Mouse (Mus musculus) E14TG2a.4 (cell line): ENCODE results near the gene Ncbp3.

Experiments used
- H3K27me3 ChIP-seq: 2 replicates; pipeline ENCODE4 v1.6.1; 2014; ENCODE audit warnings: low read length, control low read depth; ENCODE audit not compliant: insufficient read depth
- H3K36me3 ChIP-seq: 2 replicates; pipeline ENCODE4 v1.6.1; 2014; ENCODE audit warnings: low read length, control low read depth; ENCODE audit not compliant: insufficient read depth
- H3K4me1 ChIP-seq: replicated peaks from 2 replicates; pipeline ENCODE4 v1.6.1; 2014; ENCODE audit warnings: low read depth, low read length, control low read depth
- H3K4me3 ChIP-seq: replicated peaks from 2 replicates; pipeline ENCODE4 v1.5.1; 2014; ENCODE audit warnings: mild to moderate bottlenecking, low read length
- H3K9me3 ChIP-seq: 2 replicates; pipeline ENCODE4 v1.6.1; 2014; ENCODE audit warnings: low read length, control low read depth
- CTCF ChIP-seq: conservative IDR thresholded peaks from 2 replicates; pipeline ENCODE4 v1.5.1; 2014; ENCODE audit warnings: low read length
- NANOG ChIP-seq: IDR thresholded peaks from 2 replicates; pipeline ENCODE4 v1.6.1; 2014; ENCODE audit warnings: borderline replicate concordance, low read length, mixed read lengths
- POU5F1 ChIP-seq: IDR thresholded peaks from 2 replicates; pipeline ENCODE4 v1.6.1; 2014; ENCODE audit warnings: low read length, borderline replicate concordance

Ncbp3 gene

GRCm38 (mm10) chr11:73087700-73088480 lies 40.3 kb downstream of the Ncbp3 start:
- Histone ChIP-seq H3K36me3 (peaks cover 13% of the 10 kb centered on the region), H3K9me3 (no peaks in the 10 kb centered on the region), H3K4me3 (no peak overlapping the region), H3K4me1 (0 out of 2 replicates have a peak, but pooled peaks cover 4% of the 10 kb centered on the region), H3K27me3 (peaks cover 6% of the 10 kb centered on the region; the same call in 1 of the 2 replicates)
- TF ChIP-seq CTCF (no peak), POU5F1 (no peak), NANOG (no peak)

DNA sequence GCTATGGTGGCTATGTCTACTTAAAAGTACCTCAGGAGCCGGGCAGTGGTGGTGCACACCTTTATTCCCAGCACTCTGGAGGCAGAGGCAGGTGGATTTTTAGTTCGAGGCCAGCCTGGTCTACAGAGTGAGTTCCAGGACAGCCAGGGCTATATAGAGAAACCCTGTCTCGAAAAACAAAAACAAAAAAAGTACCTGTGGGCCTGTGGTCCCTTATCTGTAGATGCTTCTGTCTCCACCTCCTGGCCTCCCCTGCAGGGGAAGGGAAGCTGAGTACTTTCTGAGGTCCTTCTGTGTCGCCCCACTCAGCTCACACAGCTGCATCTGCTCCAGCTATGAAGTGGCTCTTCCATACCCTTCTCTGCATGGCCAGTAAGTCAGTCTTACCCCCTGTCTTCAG lies 42.7 kb downstream of the Ncbp3 start, which contains the start of gene Itgae:
TSS of gene Itgae (plus strand) at position 301 of the 400 bp plus-strand sequence.
- peaks cover under 1% of the 10 kb centered on the region; the same call in 1 of the 2 replicates for H3K36me3 ChIP-seq
- H3K27me3 ChIP-seq: peaks cover 11% of the 10 kb centered on the region
- no peaks in the 10 kb centered on the region for H3K9me3 ChIP-seq
- TF ChIP-seq CTCF (no peak), NANOG (no peak), POU5F1 (no peak)
- H3K4me1 ChIP-seq: 0 out of 2 replicates have a peak, but pooled peaks cover 2% of the 10 kb centered on the region
- no peak within 1 kb of the TSS for H3K4me3 ChIP-seq

- Histone ChIP-seq H3K4me1 (0 out of 2 replicates have a peak, but pooled peaks cover 2% of the 10 kb centered on the region), H3K36me3 (no peaks in the 10 kb centered on the region), H3K27me3 (peaks cover 11% of the 10 kb centered on the region), H3K4me3 (no peak overlapping the region), H3K9me3 (no peaks in the 10 kb centered on the region)
- TF ChIP-seq CTCF (no peak), NANOG (no peak), POU5F1 (no peak)
Measured at GRCm38 (mm10) chr11:73090826-73091225, 43.2 kb downstream of the Ncbp3 start.

GRCm38 (mm10) chr11:73092057-73092456 lies 44.5 kb downstream of the Ncbp3 start:
- peaks cover 11% of the 10 kb centered on the region for H3K27me3 ChIP-seq

GRCm38 (mm10) chr11:73092877-73093276 lies 45.3 kb downstream of the Ncbp3 start:
- Histone ChIP-seq H3K4me3 (no peak overlapping the region), H3K9me3 (no peaks in the 10 kb centered on the region), H3K27me3 (peaks cover 11% of the 10 kb centered on the region), H3K4me1 (no peaks in the 10 kb centered on the region), H3K36me3 (no peaks in the 10 kb centered on the region)
- no peak for TF ChIP-seq NANOG
- no peak for TF ChIP-seq CTCF
- TF ChIP-seq POU5F1: no peak

More at GRCm38 (mm10) chr11:73092057-73092456, 44.5 kb downstream of the Ncbp3 start:
- TF ChIP-seq CTCF (no peak), NANOG (no peak), POU5F1 (no peak)
- H3K9me3 ChIP-seq: no peaks in the 10 kb centered on the region
- H3K36me3 ChIP-seq: no peaks in the 10 kb centered on the region
- 0 out of 2 replicates have a peak, but pooled peaks cover 2% of the 10 kb centered on the region for H3K4me1 ChIP-seq
- no peak overlapping the region for H3K4me3 ChIP-seq

DNA sequence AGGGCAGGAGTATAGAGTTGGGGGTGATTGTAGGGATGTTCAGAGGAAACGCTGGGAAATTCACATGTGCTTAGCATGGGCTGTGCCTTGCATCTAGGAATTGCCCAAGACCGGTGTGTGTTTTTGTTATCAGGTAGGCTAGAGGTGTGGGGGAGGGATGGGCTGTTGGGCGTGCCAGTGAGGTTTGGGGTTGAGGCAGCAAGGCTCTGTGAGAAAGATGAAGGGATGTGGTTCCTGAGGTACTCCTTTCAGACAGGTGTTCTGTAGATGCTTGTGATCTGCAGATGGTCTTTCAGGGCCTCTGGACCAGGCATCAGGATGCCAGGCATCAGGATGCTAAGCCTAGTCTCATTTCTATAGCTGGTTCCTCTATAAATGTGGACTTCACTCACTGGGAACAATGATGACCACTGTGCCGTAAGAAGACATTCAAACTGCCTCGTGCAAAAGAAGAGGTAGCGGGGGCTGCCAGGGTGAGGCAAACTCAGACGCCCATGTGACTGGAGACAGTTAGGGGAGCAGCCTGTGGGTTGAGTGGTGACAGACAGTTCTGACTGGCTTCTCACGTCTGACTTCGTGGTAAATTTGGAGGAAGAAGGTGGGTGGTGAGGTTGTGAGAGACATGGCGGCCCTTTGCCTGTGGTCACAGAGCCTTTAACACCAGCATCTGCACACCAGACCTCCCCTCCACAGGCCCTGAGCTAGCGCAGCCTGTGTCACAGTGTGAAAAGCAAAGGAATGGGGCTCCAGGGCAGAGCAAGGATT lies 46.8 kb downstream of the Ncbp3 start:
- no peak overlapping the region for H3K4me3 ChIP-seq
- TF ChIP-seq CTCF (no peak), POU5F1 (no peak), NANOG (no peak)

GRCm38 (mm10) chr11:73098860-73099259 lies 51.3 kb downstream of the Ncbp3 start:
- TF ChIP-seq NANOG: no peak
- no peak for TF ChIP-seq CTCF
- no peak for TF ChIP-seq POU5F1
- Histone ChIP-seq H3K4me3 (no peak overlapping the region), H3K4me1 (peaks cover 17% of the 10 kb centered on the region), H3K36me3 (no peaks in the 10 kb centered on the region), H3K9me3 (no peaks in the 10 kb centered on the region), H3K27me3 (peaks cover 4% of the 10 kb centered on the region; the same call in 1 of the 2 replicates)

More for the DNA sequence above, 46.8 kb downstream of the Ncbp3 start:
- Histone ChIP-seq H3K4me1 (peaks cover 8% of the 10 kb centered on the region), H3K9me3 (no peaks in the 10 kb centered on the region), H3K27me3 (peaks cover 11% of the 10 kb centered on the region; the same call in 1 of the 2 replicates), H3K36me3 (no peaks in the 10 kb centered on the region)

DNA sequence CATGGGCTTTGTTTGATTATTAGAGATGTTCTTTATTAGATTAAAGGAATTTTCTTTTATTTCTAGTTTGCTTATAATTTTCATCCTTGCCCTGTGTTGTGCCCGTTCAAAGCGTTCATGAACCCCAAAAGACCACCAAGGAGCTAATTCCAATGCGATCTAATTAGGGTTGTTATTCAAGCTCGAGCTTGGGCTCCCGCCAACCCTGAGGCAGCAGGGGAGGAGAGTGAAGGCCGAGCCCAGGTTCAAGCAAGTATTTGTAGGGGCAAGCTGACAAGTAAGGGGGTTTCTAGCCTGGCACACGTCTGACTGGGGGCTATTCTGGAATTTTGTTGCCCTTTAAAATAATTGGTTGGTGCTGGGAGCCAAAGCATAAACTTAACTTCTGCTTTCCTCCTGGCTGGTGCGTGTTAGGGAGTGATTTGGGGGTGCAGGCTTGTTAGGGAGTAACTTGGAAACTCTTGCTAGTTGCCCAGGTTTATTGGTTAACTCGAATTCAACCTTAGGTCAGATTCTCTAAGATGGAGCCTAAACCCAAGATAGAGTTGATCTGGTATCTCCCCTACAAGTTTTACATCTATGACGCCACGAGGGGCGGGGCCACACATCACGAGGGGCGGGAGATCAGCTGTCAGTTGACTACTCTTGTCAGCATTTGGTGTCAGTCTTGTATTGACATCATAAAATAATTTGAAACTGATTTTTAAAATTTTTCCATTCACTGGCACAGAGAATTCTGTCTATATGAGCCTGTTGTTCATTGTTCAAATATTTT lies 52.6 kb downstream of the Ncbp3 start:
- Histone ChIP-seq H3K4me3 (no peak overlapping the region), H3K27me3 (no peaks in the 10 kb centered on the region), H3K36me3 (no peaks in the 10 kb centered on the region), H3K9me3 (no peaks in the 10 kb centered on the region), H3K4me1 (peaks cover 18% of the 10 kb centered on the region)
- TF ChIP-seq CTCF (no peak), NANOG (no peak), POU5F1 (no peak)
